Mouse (Mus musculus): ENCODE measurements around the gene Gse1. TPM values are rescaled to one million over a fixed set of nuclear protein-coding genes. Genes with fewer than 3 reads are reported as not detected.
A peak's percentile ranks its signal among the peaks of the same experiment; 100 is the strongest.

Gene Gse1
- total RNA-seq, 1 experiment = 21.4 TPM

- Histone ChIP-seq H3K9me3 (ENCODE audit: control insufficient read depth, insufficient read depth, low read depth, low read length) (no peaks in the 10 kb centered on the region), H3K36me3 (ENCODE audit: control insufficient read depth, insufficient read depth, low read length, poor library complexity, severe bottlenecking) (no peaks in the 10 kb centered on the region), H3K4me1 (ENCODE audit: control insufficient read depth in 2 of 2, insufficient read depth in 2 of 2, low read length in 2 of 2, poor library complexity in 1 of 2) (peaks cover 0 to 2% of the 10 kb centered on the region in 2 experiments; a peak in 1 of 4 replicates), H3K27ac (ENCODE audit: insufficient read depth, low read depth, low read length, poor library complexity, severe bottlenecking) (no peak overlapping the region), H3K9ac (ENCODE audit: insufficient read depth, low read depth, low read length, poor library complexity, severe bottlenecking) (no peak overlapping the region), H3K4me3 (ENCODE audit: insufficient read depth in 1 of 2, low read depth in 1 of 2, low read length in 2 of 2, poor library complexity in 1 of 2, severe bottlenecking in 1 of 2) (no peak overlapping the region)
- in situ Hi-C loops (cut with MboI; ENCODE audit: low sequenced_read_pairs in 2 of 2, unreplicated experiment in 2 of 2) = no loop called here
- no peak for DNase-seq (ENCODE audit: low read depth, low spot score)
- TF ChIP-seq MAFK (IDR thresholded peaks at IDR 0.05; ENCODE audit: insufficient read depth, low read depth, low read length) (no peak), ZC3H11A (IDR thresholded peaks at IDR 0.05; ENCODE audit: borderline replicate concordance, low read depth, low read length) (no peak), ZNF384 (IDR thresholded peaks at IDR 0.05; ENCODE audit: low read depth, low read length) (no peak), HCFC1 (IDR thresholded peaks at IDR 0.05; ENCODE audit: borderline replicate concordance, insufficient read depth, low read length) (no peak), CHD2 (IDR thresholded peaks at IDR 0.05; ENCODE audit: low read depth, low read length) (no peak)
These were observed 729 bp upstream of the Gse1 start for GRCm38 (mm10) chr8:120227578-120227876.

GRCm38 (mm10) chr8:120228781-120229573 lies 721 bp downstream of the Gse1 start:
- H3K36me3 ChIP-seq (ENCODE audit: control insufficient read depth, insufficient read depth, low read length, poor library complexity, severe bottlenecking) = no peaks in the 10 kb centered on the region
- H3K27ac ChIP-seq (ENCODE audit: insufficient read depth, low read depth, low read length, poor library complexity, severe bottlenecking) = no peak overlapping the region
- peak overlapping the region; percentile 44 for H3K9ac ChIP-seq (ENCODE audit: insufficient read depth, low read depth, low read length, poor library complexity, severe bottlenecking)
- TF ChIP-seq ZNF384 (IDR thresholded peaks at IDR 0.05; ENCODE audit: low read depth, low read length) (no peak), ZC3H11A (IDR thresholded peaks at IDR 0.05; ENCODE audit: borderline replicate concordance, low read depth, low read length) (no peak), CHD2 (IDR thresholded peaks at IDR 0.05; ENCODE audit: low read depth, low read length) (no peak), MAFK (IDR thresholded peaks at IDR 0.05; ENCODE audit: insufficient read depth, low read depth, low read length) (no peak), HCFC1 (IDR thresholded peaks at IDR 0.05; ENCODE audit: borderline replicate concordance, insufficient read depth, low read length) (no peak)
- in situ Hi-C loops (cut with MboI; ENCODE audit: low sequenced_read_pairs in 2 of 2, unreplicated experiment in 2 of 2) = no loop called here
- peak overlapping the region; percentile 72 to 85; a peak in 3 of 4 replicates for H3K4me3 ChIP-seq (ENCODE audit: insufficient read depth in 1 of 2, low read depth in 1 of 2, low read length in 2 of 2, poor library complexity in 1 of 2, severe bottlenecking in 1 of 2)
- H3K9me3 ChIP-seq (ENCODE audit: control insufficient read depth, insufficient read depth, low read depth, low read length) = no peaks in the 10 kb centered on the region
- no peak for DNase-seq (ENCODE audit: low read depth, low spot score)
- peaks cover 0 to 2% of the 10 kb centered on the region in 2 experiments; a peak in 1 of 4 replicates for H3K4me1 ChIP-seq (ENCODE audit: control insufficient read depth in 2 of 2, insufficient read depth in 2 of 2, low read length in 2 of 2, poor library complexity in 1 of 2)

- in situ Hi-C loops (cut with MboI; ENCODE audit: low sequenced_read_pairs in 2 of 2, unreplicated experiment in 2 of 2) = no loop called here
- no peak overlapping the region for H3K27ac ChIP-seq (ENCODE audit: insufficient read depth, low read depth, low read length, poor library complexity, severe bottlenecking)
- peak overlapping the region; percentile 72 to 85; a peak in 3 of 4 replicates for H3K4me3 ChIP-seq (ENCODE audit: insufficient read depth in 1 of 2, low read depth in 1 of 2, low read length in 2 of 2, poor library complexity in 1 of 2, severe bottlenecking in 1 of 2)
- TF ChIP-seq CHD2 (IDR thresholded peaks at IDR 0.05; ENCODE audit: low read depth, low read length) (no peak), MAFK (IDR thresholded peaks at IDR 0.05; ENCODE audit: insufficient read depth, low read depth, low read length) (no peak), HCFC1 (IDR thresholded peaks at IDR 0.05; ENCODE audit: borderline replicate concordance, insufficient read depth, low read length) (no peak), ZNF384 (IDR thresholded peaks at IDR 0.05; ENCODE audit: low read depth, low read length) (no peak), ZC3H11A (IDR thresholded peaks at IDR 0.05; ENCODE audit: borderline replicate concordance, low read depth, low read length) (no peak)
- peaks cover 0 to 2% of the 10 kb centered on the region in 2 experiments; a peak in 1 of 4 replicates for H3K4me1 ChIP-seq (ENCODE audit: control insufficient read depth in 2 of 2, insufficient read depth in 2 of 2, low read length in 2 of 2, poor library complexity in 1 of 2)
- H3K36me3 ChIP-seq (ENCODE audit: control insufficient read depth, insufficient read depth, low read length, poor library complexity, severe bottlenecking) = no peaks in the 10 kb centered on the region
- no peak overlapping the region for H3K9ac ChIP-seq (ENCODE audit: insufficient read depth, low read depth, low read length, poor library complexity, severe bottlenecking)
- no peak for DNase-seq (ENCODE audit: low read depth, low spot score)
- no peaks in the 10 kb centered on the region for H3K9me3 ChIP-seq (ENCODE audit: control insufficient read depth, insufficient read depth, low read depth, low read length)
These were observed 1.3 kb downstream of the Gse1 start for GRCm38 (mm10) chr8:120229574-120229916.

DNA sequence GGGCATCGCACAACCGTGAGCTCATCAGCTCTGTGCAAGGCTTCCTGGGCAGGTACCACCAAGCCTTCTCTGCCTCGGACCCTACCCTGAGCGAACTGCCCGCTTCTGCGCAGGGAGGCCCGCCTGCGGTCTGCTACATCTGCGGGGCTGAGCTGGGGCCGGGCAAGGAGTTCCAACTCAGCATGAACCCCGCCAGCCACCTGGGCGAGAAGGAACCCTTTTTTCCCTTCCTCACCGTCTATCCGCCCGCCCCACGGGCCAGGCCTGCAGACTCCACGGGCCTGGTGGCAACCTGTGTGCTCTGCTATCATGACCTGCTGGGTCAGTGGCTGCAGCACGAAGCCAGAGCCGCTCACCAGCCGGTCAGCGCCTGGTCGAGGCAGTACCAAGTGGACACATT lies 1.8 kb downstream of the Gse1 start:
- peaks cover 0 to 2% of the 10 kb centered on the region in 2 experiments; a peak in 1 of 4 replicates for H3K4me1 ChIP-seq (ENCODE audit: control insufficient read depth in 2 of 2, insufficient read depth in 2 of 2, low read length in 2 of 2, poor library complexity in 1 of 2)
- in situ Hi-C loops (cut with MboI; ENCODE audit: low sequenced_read_pairs in 2 of 2, unreplicated experiment in 2 of 2) = no loop called here
- DNase-seq (ENCODE audit: low read depth, low spot score) = no peak
- TF ChIP-seq CHD2 (IDR thresholded peaks at IDR 0.05; ENCODE audit: low read depth, low read length) (no peak), ZC3H11A (IDR thresholded peaks at IDR 0.05; ENCODE audit: borderline replicate concordance, low read depth, low read length) (no peak), ZNF384 (IDR thresholded peaks at IDR 0.05; ENCODE audit: low read depth, low read length) (no peak), MAFK (IDR thresholded peaks at IDR 0.05; ENCODE audit: insufficient read depth, low read depth, low read length) (no peak), HCFC1 (IDR thresholded peaks at IDR 0.05; ENCODE audit: borderline replicate concordance, insufficient read depth, low read length) (no peak)
- peak overlapping the region; percentile 72 to 85; a peak in 3 of 4 replicates for H3K4me3 ChIP-seq (ENCODE audit: insufficient read depth in 1 of 2, low read depth in 1 of 2, low read length in 2 of 2, poor library complexity in 1 of 2, severe bottlenecking in 1 of 2)
- H3K9me3 ChIP-seq (ENCODE audit: control insufficient read depth, insufficient read depth, low read depth, low read length) = no peaks in the 10 kb centered on the region
- no peak overlapping the region for H3K9ac ChIP-seq (ENCODE audit: insufficient read depth, low read depth, low read length, poor library complexity, severe bottlenecking)
- no peak overlapping the region for H3K27ac ChIP-seq (ENCODE audit: insufficient read depth, low read depth, low read length, poor library complexity, severe bottlenecking)
- H3K36me3 ChIP-seq (ENCODE audit: control insufficient read depth, insufficient read depth, low read length, poor library complexity, severe bottlenecking) = no peaks in the 10 kb centered on the region
